Mouse (Mus musculus) gastrocnemius, postnatal 4 days (tissue): ENCODE data around the gene Serp1. TPM values are rescaled to one million over a fixed set of nuclear protein-coding genes. Genes with fewer than 3 reads are reported as not detected.

Experiments
- DNase-seq, 2 experiments: peaks; one replicate each; pipeline ENCODE4 v3.0.0; 2021 to 2022; ENCODE audit warnings: low spot score in 2 of 2, mixed read lengths in 2 of 2
- long read RNA-seq, 2 experiments: library from polyadenylated mRNA; stranded (forward); transcript quantifications; one replicate each; pipeline ENCODE4 v2.0.0; 2021
- total RNA-seq, 2 experiments: library from RNA; stranded (reverse); gene quantifications; 2 replicates each; pipeline ENCODE4 v1.2.3; 2021

The Serp1 gene
- total RNA-seq = 10 to 100 TPM; 29.5 to 31.1 TPM
- long read RNA-seq, experiment 1, full-length matches to known transcripts = 166 of 168 reads
- long read RNA-seq, experiment 1, partial matches to known transcripts = 0 of 168 reads
- long read RNA-seq, experiment 1, other reads (novel, unspliced or antisense) = 2 of 168 reads
- long read RNA-seq, experiment 2, full-length matches to known transcripts = 152 of 159 reads
- long read RNA-seq, experiment 2, partial matches to known transcripts = 1 of 159 reads
- long read RNA-seq, experiment 2, other reads (novel, unspliced or antisense) = 6 of 159 reads

GRCm38 (mm10) chr3:58525652-58526407 is at the start of gene Serp1, which contains the start of gene Eif2a:
Gene Serp1, minus strand, starts transcription at chr3:58525892.
Gene Eif2a, plus strand, starts transcription at chr3:58525821.
- DNase-seq = peak; percentile 96 to 98

- DNase-seq = no peak
Measured at GRCm38 (mm10) chr3:58570821-58571220, 45.1 kb upstream of the Serp1 start.

- DNase-seq = no peak
Measured at GRCm38 (mm10) chr3:58561437-58561836, 35.7 kb upstream of the Serp1 start.

GRCm38 (mm10) chr3:58559887-58560286 is 34.2 kb upstream of the Serp1 start:
- no peak for DNase-seq

GRCm38 (mm10) chr3:58556649-58557048 is 31.0 kb upstream of the Serp1 start:
- no peak for DNase-seq

GRCm38 (mm10) chr3:58552001-58552811 is 26.5 kb upstream of the Serp1 start:
- DNase-seq = no peak

- DNase-seq = no peak
Measured at GRCm38 (mm10) chr3:58536573-58536972, 10.9 kb upstream of the Serp1 start.

- no peak for DNase-seq
Measured at GRCm38 (mm10) chr3:58526408-58526737, 681 bp upstream of the Serp1 start.

GRCm38 (mm10) chr3:58525166-58525565 is 526 bp downstream of the Serp1 start:
- peak in 1 of 2 experiments; percentile 30 for DNase-seq

GRCm38 (mm10) chr3:58524246-58524645 is 1.4 kb downstream of the Serp1 start:
- no peak for DNase-seq

GRCm38 (mm10) chr3:58523386-58523785 is 2.3 kb downstream of the Serp1 start:
- DNase-seq = no peak

GRCm38 (mm10) chr3:58521361-58521760 is 4.3 kb downstream of the Serp1 start:
- DNase-seq = no peak

- DNase-seq = no peak
Measured at GRCm38 (mm10) chr3:58520286-58520685, 5.4 kb downstream of the Serp1 start.

GRCm38 (mm10) chr3:58519536-58519935 is 6.2 kb downstream of the Serp1 start:
- DNase-seq = no peak

GRCm38 (mm10) chr3:58518962-58519361 is 6.7 kb downstream of the Serp1 start:
- DNase-seq = no peak

- no peak for DNase-seq
Measured at GRCm38 (mm10) chr3:58517800-58518199, 7.9 kb downstream of the Serp1 start.

GRCm38 (mm10) chr3:58517258-58517657 is 8.4 kb downstream of the Serp1 start:
- no peak for DNase-seq

GRCm38 (mm10) chr3:58516602-58516976 is 9.1 kb downstream of the Serp1 start:
- DNase-seq = no peak

- no peak for DNase-seq
Measured at GRCm38 (mm10) chr3:58515947-58516601, 9.6 kb downstream of the Serp1 start.

GRCm38 (mm10) chr3:58513483-58513882 is 12.2 kb downstream of the Serp1 start:
- no peak for DNase-seq

- DNase-seq = no peak
Measured at GRCm38 (mm10) chr3:58512740-58513139, 13.0 kb downstream of the Serp1 start.
